In the genomic region with DNA sequence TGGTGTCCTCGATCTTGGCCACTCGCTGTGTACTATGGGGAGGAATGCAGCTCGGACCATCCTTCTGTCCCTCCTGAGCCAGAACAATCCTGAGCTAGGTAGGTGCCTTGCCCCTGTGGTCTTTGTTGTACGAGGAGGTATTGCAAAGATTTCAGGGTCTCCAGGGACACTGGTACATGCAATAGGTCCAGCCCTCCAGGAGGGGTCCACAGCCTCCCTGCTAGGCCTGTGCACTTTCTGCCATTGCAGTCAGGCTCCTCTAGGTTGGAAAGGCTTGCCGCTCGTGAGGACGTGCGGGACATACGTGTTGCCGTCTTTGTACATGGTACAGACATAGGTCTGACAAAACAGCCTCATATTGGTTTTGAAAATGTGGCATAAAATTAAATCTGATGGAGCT, we compare ENCODE assay signal across 11 mouse cellular contexts.
DNase-seq lines count a peak whose midpoint lies in the region; ATAC-seq lines count a peak whose summit lies in the region.
"Had no signal": no experiment of that assay in that cellular context is flagged by ENCODE, and none has a peak within 500 bp of the region (broad histone marks: within the 10 kb centered on the region; RNA-seq: fewer than 3 reads in every experiment).

No protein-coding gene starts in this region.

- 0 out of 2 replicates have a peak, but pooled peaks cover 3% of the 10 kb centered on the region for H3K27me3 ChIP-seq in heart, embryonic 13.5 days (replicated peaks)
- no peaks in the 10 kb centered on the region for H3K27me3 ChIP-seq in lung, embryonic 15.5 days
- H3K27me3 ChIP-seq in embryonic facial prominence, embryonic 14.5 days (replicated peaks; ENCODE audit: control insufficient read depth, insufficient read depth, low read length) = no peaks in the 10 kb centered on the region
- no peaks in the 10 kb centered on the region for H3K27me3 ChIP-seq in neural tube, embryonic 15.5 days (replicated peaks)

- H3K4me3 ChIP-seq in heart, embryonic 13.5 days = no peak overlapping the region
- H3K4me3 ChIP-seq in lung, embryonic 15.5 days = no peak overlapping the region
- H3K4me3 ChIP-seq in embryonic facial prominence, embryonic 14.5 days (ENCODE audit: low read depth, low read length) = no peak overlapping the region
- no peak overlapping the region for H3K4me3 ChIP-seq in neural tube, embryonic 15.5 days (replicated peaks)
- H3K4me3 ChIP-seq: left cerebral cortex, adult 2 months had no signal

- H3K4me1 ChIP-seq in heart, embryonic 13.5 days = peaks cover 47% of the 10 kb centered on the region
- H3K4me1 ChIP-seq in lung, embryonic 15.5 days = peaks cover 65% of the 10 kb centered on the region
- H3K4me1 ChIP-seq in embryonic facial prominence, embryonic 14.5 days (ENCODE audit: control insufficient read depth, insufficient read depth, low read length) = peaks cover 29% of the 10 kb centered on the region
- H3K4me1 ChIP-seq in neural tube, embryonic 15.5 days = peaks cover 8% of the 10 kb centered on the region

- H3K4me2 ChIP-seq in heart, embryonic 13.5 days = no peak overlapping the region
- H3K4me2 ChIP-seq in lung, embryonic 15.5 days = no peak overlapping the region
- no peak overlapping the region for H3K4me2 ChIP-seq in embryonic facial prominence, embryonic 14.5 days (ENCODE audit: low read depth, low read length)
- H3K4me2 ChIP-seq in neural tube, embryonic 15.5 days = no peak overlapping the region

- peak overlapping the region; percentile 87 for H3K27ac ChIP-seq in heart, embryonic 13.5 days (replicated peaks)
- peak overlapping the region; percentile 94 for H3K27ac ChIP-seq in lung, embryonic 15.5 days
- H3K27ac ChIP-seq in embryonic facial prominence, embryonic 14.5 days (replicated peaks; ENCODE audit: low read depth, low read length) = peak overlapping the region; percentile 98
- H3K27ac ChIP-seq in neural tube, embryonic 15.5 days (replicated peaks) = peak overlapping the region; percentile 18; the same call in 1 of the 2 replicates
- H3K27ac ChIP-seq: left cerebral cortex, adult 2 months had no signal

- DNase-seq in heart, postnatal 36 days = no peak
- no peak for DNase-seq in lung, postnatal 14 days
- no peak for DNase-seq in embryonic facial prominence, embryonic 14.5 days (ENCODE audit: low spot score)
- DNase-seq in thymus, postnatal 10 days (ENCODE audit: low spot score in 2 of 2) = no peak
- DNase-seq: cerebellum, adult 8-10 months had no signal

- H3K36me3 ChIP-seq in heart, embryonic 13.5 days = no peaks in the 10 kb centered on the region
- no peaks in the 10 kb centered on the region for H3K36me3 ChIP-seq in lung, embryonic 15.5 days
- no peaks in the 10 kb centered on the region for H3K36me3 ChIP-seq in embryonic facial prominence, embryonic 14.5 days (ENCODE audit: control insufficient read depth, insufficient read depth, low read length)
- no peaks in the 10 kb centered on the region for H3K36me3 ChIP-seq in neural tube, embryonic 15.5 days

- ATAC-seq in heart, embryonic 13.5 days (ENCODE audit: extremely low read depth, insufficient number of reproducible peaks, low FRiP score, low TSS enrichment) = no peak
- no peak for ATAC-seq in lung, embryonic 15.5 days (ENCODE audit: borderline replicate concordance, extremely low read depth, low FRiP score, low TSS enrichment)
- no peak; the same call in 1 of the 2 replicates for ATAC-seq in embryonic facial prominence, embryonic 14.5 days (ENCODE audit: low read depth)
- ATAC-seq in neural tube, embryonic 15.5 days (ENCODE audit: low FRiP score) = no peak
- no peak for ATAC-seq in erythroid progenitor cell, adult 5-6 weeks (replicated peaks; ENCODE audit: low FRiP score, poor library complexity, severe bottlenecking)
- ATAC-seq: CD4-positive, CD25-positive, alpha-beta regulatory T cell, adult 4 months had no signal

- H3K9me3 ChIP-seq in heart, embryonic 13.5 days = no peaks in the 10 kb centered on the region
- H3K9me3 ChIP-seq in lung, embryonic 15.5 days = no peaks in the 10 kb centered on the region
- no peaks in the 10 kb centered on the region for H3K9me3 ChIP-seq in embryonic facial prominence, embryonic 14.5 days (ENCODE audit: control insufficient read depth, low read length)
- no peaks in the 10 kb centered on the region for H3K9me3 ChIP-seq in neural tube, embryonic 15.5 days (replicated peaks)

- H3K9ac ChIP-seq in heart, embryonic 13.5 days = no peak overlapping the region
- no peak overlapping the region for H3K9ac ChIP-seq in lung, embryonic 15.5 days
- no peak overlapping the region for H3K9ac ChIP-seq in embryonic facial prominence, embryonic 14.5 days (ENCODE audit: low read depth, low read length)
- no peak overlapping the region for H3K9ac ChIP-seq in neural tube, embryonic 15.5 days (replicated peaks)

- WGBS in heart, embryonic 13.5 days = 85% methylated on average over 10 of the region's 10 CpGs
- WGBS in lung, embryonic 15.5 days = 86% methylated on average over 10 of the region's 10 CpGs
- WGBS in embryonic facial prominence, embryonic 14.5 days = 85% methylated on average over 10 of the region's 10 CpGs
- WGBS in neural tube, embryonic 15.5 days = 86% methylated on average over 10 of the region's 10 CpGs

- intact Hi-C loops in heart, postnatal 36 days (cut with DNase I) = no loop called here

Comparison
In these comparisons a context has a peak if more than half of its experiments do, and no peak if none do; other contexts are left out.
1. H3K27ac ChIP-seq: peak in every context shown above with its lines; median percentile 98 in embryonic facial prominence, embryonic 14.5 days; 94 in lung, embryonic 15.5 days; 87 in heart, embryonic 13.5 days; 18 in neural tube, embryonic 15.5 days.